Mouse (Mus musculus) bone marrow macrophage, adult 2 months (primary cell): ENCODE data around the gene Gm9887. TPM values are rescaled to one million over a fixed set of nuclear protein-coding genes. Genes with fewer than 3 reads are reported as not detected.
A peak's percentile ranks its signal among the peaks of the same experiment; 100 is the strongest.

Experiments used
- H3K27ac ChIP-seq: 2 replicates; pipeline ENCODE4 v1.5.1; 2012; ENCODE audit warnings: low read depth, low read length; ENCODE audit not compliant: insufficient read depth
- H3K4me1 ChIP-seq: 2 replicates; pipeline ENCODE4 v1.6.1; 2012; ENCODE audit warnings: low read length; ENCODE audit not compliant: control insufficient read depth, insufficient read depth
- H3K4me3 ChIP-seq: 2 replicates; pipeline ENCODE4 v1.5.1; 2012; ENCODE audit warnings: mild to moderate bottlenecking, low read length, moderate library complexity; ENCODE audit not compliant: insufficient read depth
- CTCF ChIP-seq: IDR thresholded peaks from 2 replicates; pipeline ENCODE4 v1.5.1; 2012; ENCODE audit warnings: low read depth, mild to moderate bottlenecking, low read length, moderate library complexity
- POLR2A ChIP-seq: IDR thresholded peaks from 2 replicates; pipeline ENCODE4 v1.6.1; 2012; ENCODE audit warnings: mild to moderate bottlenecking, low read depth, low read length, borderline replicate concordance
- polyA plus RNA-seq: library from polyadenylated mRNA; stranded (reverse); fragments of >200 nt; gene quantifications from 2 replicates; pipeline ENCODE4 v1.2.4, GENCODE M21; 2012; ENCODE audit not compliant: missing spikeins, insufficient read depth, insufficient read length

Gm9887 gene
- polyA plus RNA-seq, 1 experiment, result not detected

DNA sequence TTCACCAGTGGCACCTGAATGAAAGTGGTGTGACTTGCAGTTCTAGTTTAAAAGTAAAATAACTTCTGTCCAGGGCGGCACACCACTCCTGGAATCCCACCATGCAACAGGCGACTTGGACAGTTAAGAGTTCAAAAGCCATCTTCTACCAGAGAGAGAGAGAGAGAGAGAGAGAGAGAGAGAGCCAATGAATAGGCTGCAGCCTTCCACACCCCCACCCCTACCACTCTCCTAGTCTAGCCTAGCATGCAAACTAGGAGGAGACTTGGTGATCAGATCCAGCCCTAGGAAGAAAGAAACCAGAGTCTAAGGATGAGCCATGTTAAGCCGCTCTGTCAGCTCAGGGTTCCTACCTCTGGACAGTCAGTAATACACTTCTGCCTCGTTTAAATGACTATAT is 9.9 kb downstream of the Gm9887 start:
- Histone ChIP-seq H3K4me1 (peaks cover 17% of the 10 kb centered on the region), H3K27ac (peak overlapping the region; percentile 96), H3K4me3 (peak overlapping the region; percentile 72)
- TF ChIP-seq POLR2A, result no peak
- TF ChIP-seq CTCF, result no peak

DNA sequence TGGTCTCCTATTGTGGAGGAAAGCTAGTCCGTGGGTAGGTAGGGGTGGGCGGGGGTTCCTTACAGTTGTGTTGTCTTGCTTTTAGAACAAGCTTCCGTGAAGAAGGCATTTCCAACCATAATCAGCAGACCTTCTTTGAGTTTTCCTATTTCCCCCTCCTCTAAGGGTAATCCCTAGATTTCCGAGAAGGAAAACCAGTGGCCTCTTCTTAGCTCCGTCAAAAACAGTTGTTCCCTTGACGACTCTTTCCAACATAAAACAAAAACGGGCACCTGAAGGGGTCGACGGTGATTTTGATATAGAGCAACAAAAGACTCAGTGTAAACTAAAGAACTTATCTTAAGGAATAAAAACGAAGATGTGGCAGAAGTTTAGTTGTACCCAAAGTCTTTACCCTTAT is 10.3 kb downstream of the Gm9887 start:
- Histone ChIP-seq H3K27ac (peak overlapping the region; percentile 96), H3K4me3 (peak overlapping the region; percentile 72), H3K4me1 (peaks cover 15% of the 10 kb centered on the region)
- TF ChIP-seq CTCF, result no peak

DNA sequence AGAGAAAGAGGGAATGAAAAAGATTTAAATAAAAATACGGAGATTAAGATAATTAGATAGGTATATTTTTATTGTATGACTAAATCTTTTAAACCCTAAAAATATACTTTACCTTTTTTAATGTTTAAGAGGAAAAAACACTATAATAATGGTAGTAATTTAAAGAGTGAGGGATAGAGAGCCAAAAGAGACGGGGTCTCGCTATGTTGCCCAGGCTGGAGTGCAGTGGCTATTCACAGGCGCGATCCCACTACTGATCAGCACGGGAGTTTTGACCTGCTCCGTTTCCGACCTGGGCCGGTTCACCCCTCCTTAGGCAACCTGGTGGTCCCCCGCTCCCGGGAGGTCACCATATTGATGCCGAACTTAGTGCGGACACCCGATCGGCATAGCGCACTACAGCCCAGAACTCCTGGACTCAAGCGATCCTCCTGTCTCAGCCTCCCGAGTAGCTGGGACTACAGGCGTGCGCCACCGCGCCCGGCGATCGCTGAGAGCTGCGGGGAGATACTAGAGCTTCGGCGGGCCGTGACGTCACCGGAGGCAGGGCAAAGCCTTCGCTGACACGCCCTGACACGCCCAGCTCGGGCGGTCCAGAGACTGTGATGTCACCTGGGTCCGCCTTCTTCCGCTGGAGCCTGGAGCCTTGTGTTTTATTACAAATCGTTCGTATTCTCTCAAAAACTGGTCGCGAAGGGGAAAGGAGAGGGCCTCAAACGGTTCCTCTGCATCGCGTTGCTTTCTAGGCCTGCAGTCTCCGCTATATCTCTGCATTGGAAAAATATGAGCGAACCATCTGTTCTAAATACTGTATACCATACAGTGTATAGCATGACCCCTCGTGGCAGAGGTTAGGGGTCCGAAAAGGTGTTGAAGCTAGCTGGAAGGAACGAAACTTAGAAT is 11.0 kb downstream of the Gm9887 start:
- Histone ChIP-seq H3K4me1 (peaks cover 15% of the 10 kb centered on the region), H3K27ac (peak overlapping the region; percentile 96), H3K4me3 (peak overlapping the region; percentile 72)
- peak; percentile 84; the same call in 1 of the 2 replicates for TF ChIP-seq POLR2A

- no peak overlapping the region for H3K27ac ChIP-seq
- H3K4me3 ChIP-seq, result no peak overlapping the region
- H3K4me1 ChIP-seq, result peaks cover 13% of the 10 kb centered on the region
- TF ChIP-seq POLR2A (no peak), CTCF (no peak)
Measured at GRCm38 (mm10) chr12:69360655-69360996, 11.6 kb downstream of the Gm9887 start.

DNA sequence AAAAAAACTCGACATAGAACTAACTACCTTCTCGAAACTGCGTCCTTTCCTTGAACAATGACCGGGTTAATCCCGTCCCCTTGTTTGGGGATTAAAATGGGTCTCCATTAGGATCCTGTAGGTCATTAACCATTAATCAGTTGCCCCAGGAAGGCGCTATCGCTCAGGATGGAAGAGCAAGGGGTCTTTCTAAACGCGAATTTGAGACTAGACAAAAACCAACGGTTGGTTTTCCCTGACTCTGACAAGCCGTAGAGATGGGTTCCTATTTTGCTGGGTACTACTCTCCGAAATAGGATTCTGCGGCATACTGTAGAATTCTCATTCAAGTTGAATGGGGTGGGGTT is 15.0 kb downstream of the Gm9887 start:
- no peak overlapping the region; the same call in 1 of the 2 replicates for H3K27ac ChIP-seq
- H3K4me3 ChIP-seq, result peak overlapping the region; percentile 82
- TF ChIP-seq POLR2A, result no peak
- no peak for TF ChIP-seq CTCF
- H3K4me1 ChIP-seq, result peaks cover 7% of the 10 kb centered on the region

- Histone ChIP-seq H3K4me1 (peaks cover 5% of the 10 kb centered on the region), H3K27ac (peak within 1 kb of the TSS; percentile 31), H3K4me3 (peak within 1 kb of the TSS; percentile 82)
- TF ChIP-seq CTCF (no peak), POLR2A (peak; percentile 71; the same call in 1 of the 2 replicates)
Measured at GRCm38 (mm10) chr12:69356546-69357299, 15.5 kb downstream of the Gm9887 start, which contains the start of gene Nemf. Gene Nemf (minus strand): TSS chr12:69357165.

DNA sequence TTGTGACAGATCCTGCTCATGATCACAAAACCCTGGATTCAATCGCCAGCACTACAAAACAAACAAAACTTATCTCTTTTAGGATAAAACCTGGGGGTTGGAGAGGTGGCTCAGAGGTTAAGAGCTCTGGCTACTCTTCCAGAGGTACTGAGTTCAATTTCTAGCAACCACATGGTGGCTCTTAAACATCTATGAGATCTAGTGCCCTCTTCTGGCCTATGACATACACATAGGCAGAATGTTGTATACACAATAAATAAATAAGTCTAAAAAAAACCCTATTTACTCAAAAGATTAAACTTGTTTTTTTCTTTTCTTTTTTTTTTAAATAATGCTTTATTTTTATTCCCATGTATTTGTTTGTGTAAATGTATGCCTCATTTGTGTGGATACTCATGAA is 20.6 kb downstream of the Gm9887 start:
- H3K27ac ChIP-seq, result no peak overlapping the region
- TF ChIP-seq POLR2A, result no peak
- TF ChIP-seq CTCF, result no peak
- H3K4me3 ChIP-seq, result no peak overlapping the region
- H3K4me1 ChIP-seq, result peaks cover 5% of the 10 kb centered on the region

GRCm38 (mm10) chr12:69349928-69350327 is 22.3 kb downstream of the Gm9887 start:
- Histone ChIP-seq H3K4me3 (no peak overlapping the region), H3K4me1 (no peaks in the 10 kb centered on the region), H3K27ac (no peak overlapping the region)
- TF ChIP-seq CTCF (no peak), POLR2A (no peak)

- Histone ChIP-seq H3K4me1 (peaks cover 13% of the 10 kb centered on the region), H3K4me3 (no peak overlapping the region), H3K27ac (no peak overlapping the region)
- TF ChIP-seq CTCF, result no peak
- no peak for TF ChIP-seq POLR2A
Measured at GRCm38 (mm10) chr12:69333547-69333946, 38.7 kb downstream of the Gm9887 start.

- Histone ChIP-seq H3K4me3 (no peak overlapping the region), H3K27ac (peak overlapping the region; percentile 92)
- TF ChIP-seq POLR2A, result no peak
- TF ChIP-seq CTCF, result no peak
Measured at GRCm38 (mm10) chr12:69332147-69332546, 40.1 kb downstream of the Gm9887 start.

More at GRCm38 (mm10) chr12:69332147-69332546, 40.1 kb downstream of the Gm9887 start:
- peaks cover 13% of the 10 kb centered on the region for H3K4me1 ChIP-seq
